Mouse (Mus musculus) kidney, adult 11 months (tissue): Measurements from ENCODE around the gene Arl9.
"Not testable (repeated sequence)": the region's sequence is repeated elsewhere in the genome, so short reads cannot be mapped to it uniquely, and the experiment has no call there.

Experiments used
- DNase-seq: peaks from one replicate; pipeline ENCODE4 v3.0.0; 2022

The Arl9 gene

DNA sequence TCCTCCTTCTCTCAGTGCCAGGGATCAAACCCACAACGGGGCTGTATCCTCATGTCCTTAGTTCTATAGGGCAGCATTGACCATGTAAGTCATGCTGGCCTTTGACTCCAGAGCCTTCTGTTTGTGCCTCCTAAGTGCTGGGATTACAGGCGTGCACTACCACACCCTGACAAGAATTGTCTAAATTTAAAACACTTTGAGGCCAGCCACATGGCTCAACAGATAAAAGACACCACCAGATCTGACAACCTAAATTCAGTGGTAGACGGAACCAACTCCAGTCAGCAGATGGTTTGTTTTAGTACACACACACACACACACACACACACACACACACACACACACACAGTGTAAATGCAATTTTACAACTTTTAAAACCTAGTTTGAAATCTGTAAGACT is 24.2 kb downstream of the Arl9 start:
- DNase-seq = no peak

DNA sequence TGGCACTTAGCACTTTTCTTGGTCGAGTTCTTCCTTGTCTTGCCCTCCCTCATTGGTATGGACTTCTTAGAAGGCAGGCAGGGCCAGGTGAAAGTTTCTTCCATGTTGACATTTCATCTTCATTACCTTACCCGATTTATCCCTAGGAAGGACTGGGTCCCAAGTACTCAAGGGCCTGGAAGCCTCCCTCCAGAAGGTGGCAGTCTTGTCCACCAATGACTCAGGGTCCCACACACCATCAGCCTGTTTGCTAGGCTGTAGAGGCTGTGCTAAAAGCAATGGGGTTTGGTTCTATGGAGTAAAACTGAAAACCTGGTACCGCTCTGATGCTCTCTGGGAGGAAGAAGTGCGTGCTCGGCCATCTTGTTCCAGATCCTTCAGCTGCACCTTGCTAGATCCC is 25.9 kb downstream of the Arl9 start:
- no peak for DNase-seq

DNA sequence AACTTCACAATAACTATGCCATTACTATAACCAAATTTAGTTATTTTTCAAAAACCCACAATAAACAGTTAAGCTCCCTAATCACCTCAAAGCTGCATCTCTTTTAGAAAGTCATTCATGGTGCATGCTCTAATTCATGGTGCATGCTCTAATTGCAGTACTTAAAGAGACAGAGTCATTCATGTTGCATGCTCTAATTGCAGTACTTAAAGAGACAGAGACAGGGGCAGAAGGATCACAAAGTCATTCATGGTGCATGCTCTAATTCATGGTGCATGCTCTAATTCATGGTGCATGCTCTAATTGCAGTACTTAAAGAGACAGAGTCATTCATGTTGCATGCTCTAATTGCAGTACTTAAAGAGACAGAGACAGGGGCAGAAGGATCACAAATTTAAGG is 31.2 kb downstream of the Arl9 start:
- not testable (repeated sequence) for DNase-seq

DNA sequence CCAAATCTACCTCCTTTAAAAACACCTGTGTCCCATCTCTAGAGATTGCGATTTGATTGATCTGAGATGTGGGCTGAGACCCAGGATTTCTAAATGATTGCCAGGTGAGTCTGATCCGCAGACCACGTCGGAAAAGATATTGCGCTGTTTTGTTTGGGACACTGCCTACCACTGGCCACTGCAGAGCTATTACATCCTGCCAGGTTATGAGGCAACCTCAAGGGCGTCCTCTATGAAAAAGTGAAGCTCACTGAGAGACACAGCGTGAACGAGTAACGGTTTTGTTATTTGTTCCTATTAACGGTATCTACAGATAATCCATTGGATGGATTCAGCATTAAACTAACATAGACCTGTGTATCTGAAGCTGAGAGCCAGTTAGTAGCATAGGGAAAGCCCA is 34.6 kb downstream of the Arl9 start:
- DNase-seq = no peak

DNA sequence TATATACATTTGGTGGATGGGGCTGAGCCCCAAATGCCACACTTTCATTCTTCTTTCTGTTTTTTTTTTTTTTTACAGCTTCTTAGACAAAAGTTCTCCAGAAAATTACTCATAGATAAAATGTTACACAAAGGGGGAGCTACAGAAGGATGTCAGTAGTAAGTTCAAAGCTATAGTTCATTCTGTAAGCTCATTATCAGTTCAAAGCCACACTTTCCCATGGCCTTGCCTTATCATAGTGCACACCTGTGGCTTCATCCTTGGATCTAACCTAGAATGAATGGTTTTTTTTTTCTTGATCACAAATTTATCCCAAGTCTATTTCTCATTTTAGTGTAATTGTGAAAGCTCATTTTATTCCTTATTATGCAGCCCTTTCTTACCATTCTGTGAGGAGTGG is 35.5 kb downstream of the Arl9 start:
- no peak for DNase-seq

DNA sequence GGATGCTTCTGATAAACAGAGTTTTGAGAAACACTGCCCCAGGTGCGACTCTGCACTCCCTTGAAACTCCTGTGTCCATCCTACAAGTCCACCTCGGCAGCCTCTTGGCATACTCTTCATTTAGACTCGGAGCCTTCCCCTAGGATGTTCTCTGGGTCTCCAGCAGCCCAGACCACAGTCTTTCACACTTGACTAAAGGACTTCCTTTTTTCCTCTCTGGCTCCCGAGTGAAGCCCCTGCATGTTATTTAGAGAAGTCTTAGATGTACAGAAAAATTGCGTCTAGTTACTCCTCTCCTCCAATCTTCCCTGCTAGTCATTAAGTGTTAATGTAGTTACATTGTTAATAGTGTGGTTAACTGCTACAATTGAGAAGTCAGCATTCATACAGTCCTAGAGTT is 40.5 kb downstream of the Arl9 start:
- no peak for DNase-seq

DNA sequence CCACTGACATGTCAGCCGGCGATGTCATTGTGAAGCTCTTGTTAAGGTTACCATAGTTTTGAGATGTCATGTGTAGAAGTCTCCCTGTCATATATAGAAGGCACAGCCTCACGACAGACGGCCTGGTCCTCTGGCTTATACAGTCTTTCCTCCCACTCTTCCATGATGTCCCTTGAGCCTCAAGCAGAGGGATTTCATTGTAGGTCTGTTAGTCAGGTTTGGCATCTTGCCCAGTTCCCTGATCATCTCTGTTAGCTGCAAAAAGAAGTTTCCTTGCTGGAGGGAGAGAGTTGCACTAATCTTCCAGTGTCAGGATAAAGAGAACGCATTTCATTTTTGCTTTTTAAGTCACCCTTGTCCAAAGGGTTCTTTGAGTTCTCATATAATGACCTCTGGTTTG is 48.8 kb downstream of the Arl9 start:
- DNase-seq = no peak

DNA sequence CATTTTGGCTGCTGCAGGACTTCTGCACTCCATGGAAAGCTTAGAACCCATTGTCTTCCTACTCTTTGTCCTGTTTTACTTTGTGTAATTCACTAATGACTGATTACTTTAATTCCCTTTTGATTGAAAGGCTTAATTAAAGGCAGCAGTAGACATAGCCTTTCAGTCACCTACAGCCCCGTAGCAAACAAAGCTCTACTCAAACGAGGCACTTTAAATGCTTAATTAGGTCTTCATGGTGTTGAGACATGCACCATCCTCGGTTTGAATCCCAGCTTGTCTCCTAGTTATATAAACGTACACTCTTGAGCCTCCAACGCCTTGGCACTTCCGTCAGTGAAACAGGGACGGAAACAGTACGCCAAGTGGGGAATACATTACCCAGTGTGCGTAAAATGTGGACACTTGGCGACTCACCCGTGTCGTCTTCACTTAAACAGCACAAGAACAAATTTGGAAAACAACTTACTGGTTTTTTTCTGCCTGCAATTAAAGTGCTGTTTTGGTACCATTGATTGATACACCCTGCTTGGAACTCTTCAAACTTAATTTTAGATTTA is 53.1 kb downstream of the Arl9 start:
- no peak for DNase-seq
